Mouse (Mus musculus) midbrain, postnatal 0 days (tissue): Measurements from ENCODE around the gene 4931414P19Rik. TPM values are rescaled to one million over a fixed set of nuclear protein-coding genes. Genes with fewer than 3 reads are reported as not detected.
A peak's percentile ranks its signal among the peaks of the same experiment; 100 is the strongest.

Source experiments
- ATAC-seq: fragments of 200-750 bp; cut with Nextera tagmentation; 2 replicates; pipeline ENCODE4 v1.8.0; 2017; ENCODE audit warnings: moderate number of reproducible peaks, mild to moderate bottlenecking, moderate TSS enrichment, moderate library complexity; ENCODE audit not compliant: low FRiP score
- DNase-seq: peaks from one replicate; pipeline ENCODE4 v3.0.0-alpha.2; 2015; ENCODE audit warnings: low spot score
- H3K27ac ChIP-seq: fragments of 300-500 bp; sonication (generic); 2 replicates; pipeline ENCODE4 v1.5.1; 2014; ENCODE audit warnings: low read depth, mild to moderate bottlenecking, low read length, mixed read lengths
- H3K27me3 ChIP-seq: fragments of 300-500 bp; sonication (generic); 2 replicates; pipeline ENCODE4 v1.6.1; 2014; ENCODE audit warnings: low read length, control low read depth, mixed read lengths; ENCODE audit not compliant: insufficient read depth
- H3K36me3 ChIP-seq: fragments of 300-500 bp; sonication (generic); 2 replicates; pipeline ENCODE4 v1.6.1; 2014; ENCODE audit warnings: low read length, control low read depth, mixed read lengths; ENCODE audit not compliant: insufficient read depth
- H3K4me1 ChIP-seq: fragments of 300-500 bp; sonication (generic); 2 replicates; pipeline ENCODE4 v1.6.1; 2014; ENCODE audit warnings: mild to moderate bottlenecking, control low read depth, antibody characterized with exemption, low read length, mixed read lengths; ENCODE audit not compliant: insufficient read depth
- H3K4me2 ChIP-seq: fragments of 300-500 bp; sonication (generic); 2 replicates; pipeline ENCODE4 v1.6.1; 2014; ENCODE audit warnings: low read depth, mild to moderate bottlenecking, low read length, mixed read lengths; ENCODE audit not compliant: poor library complexity, severe bottlenecking
- H3K4me3 ChIP-seq: fragments of 300-500 bp; sonication (generic); 2 replicates; pipeline ENCODE4 v1.5.1; 2014; ENCODE audit warnings: low read depth, mild to moderate bottlenecking, low read length, moderate library complexity
- H3K9ac ChIP-seq: fragments of 300-500 bp; sonication (generic); replicated peaks from 2 replicates; pipeline ENCODE4 v1.6.1; 2014; ENCODE audit warnings: mild to moderate bottlenecking, low read length, moderate library complexity, mixed read lengths; ENCODE audit not compliant: poor library complexity, severe bottlenecking
- H3K9me3 ChIP-seq: fragments of 300-500 bp; sonication (generic); 2 replicates; pipeline ENCODE4 v1.6.1; 2016; ENCODE audit warnings: low read length, control low read depth
- CTCF ChIP-seq: IDR thresholded peaks from 2 replicates; pipeline ENCODE4 v1.5.1; 2016; ENCODE audit warnings: antibody characterized with exemption, mild to moderate bottlenecking
- WGBS: fragments of 180-500 bp; shearing (Covaris S2); extraction: QIAGEN DNeasy Blood & Tissue Kit; methylation state at CpG from one replicate; pipeline ENCODE4 v1.1.7; 2014; 5-methylcytosine and 5-hydroxymethylcytosine counted together
- polyA plus RNA-seq: library from polyadenylated mRNA; unstranded; fragments of >200 nt; fragmentation: Nextera tagmentation; extraction: Ambion mirVana; gene quantifications from 2 replicates; pipeline ENCODE4 v1.2.1, GENCODE M21; 2015
- total RNA-seq: library from RNA; depleted of rRNA; stranded (reverse); fragments of >200 nt; gene quantifications from 2 replicates; pipeline ENCODE4 v1.2.3, GENCODE M21; 2014

4931414P19Rik gene
- total and polyA plus RNA-seq, 2 experiments from 2014 or later, result 2.2 to 4.6 TPM

GRCm38 (mm10) chr14:54610648-54611047, 4.9 kb upstream of the 4931414P19Rik start:
- Histone ChIP-seq H3K27me3 (no peaks in the 10 kb centered on the region), H3K4me1 (no peaks in the 10 kb centered on the region), H3K4me3 (no peak overlapping the region), H3K9me3 (no peaks in the 10 kb centered on the region), H3K9ac (no peak overlapping the region), H3K27ac (no peak overlapping the region), H3K4me2 (no peak overlapping the region), H3K36me3 (peaks cover 11% of the 10 kb centered on the region)
- ATAC-seq, result no peak
- no peak for TF ChIP-seq CTCF
- 85% methylated on average over 6 of the region's 6 CpGs for WGBS
- DNase-seq, result no peak

DNA sequence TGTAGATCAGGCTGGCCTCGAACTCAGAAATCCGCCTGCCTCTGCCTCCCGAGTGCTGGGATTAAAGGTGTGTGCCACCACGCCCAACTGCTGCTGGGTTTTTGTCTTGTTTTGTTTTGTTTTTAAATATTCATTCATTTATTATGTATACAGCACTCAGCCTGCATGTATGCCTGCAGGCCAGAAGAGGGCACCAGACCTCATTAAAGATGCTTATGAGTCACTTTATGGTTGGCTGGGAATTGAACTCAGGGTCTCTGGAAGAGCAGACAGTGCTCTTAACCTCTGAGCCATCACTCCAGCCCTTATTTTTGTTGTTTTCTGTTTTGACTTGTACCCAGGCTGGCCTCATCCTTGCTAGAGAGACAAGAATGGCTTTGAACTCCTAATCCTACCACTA, 4.2 kb upstream of the 4931414P19Rik start:
- WGBS, result 66% methylated on average over 4 of the region's 4 CpGs
- no peak overlapping the region for H3K9ac ChIP-seq
- H3K9me3 ChIP-seq, result no peaks in the 10 kb centered on the region
- TF ChIP-seq CTCF, result peak; percentile 67
- no peak overlapping the region for H3K4me3 ChIP-seq
- no peak overlapping the region for H3K4me2 ChIP-seq
- no peaks in the 10 kb centered on the region for H3K27me3 ChIP-seq
- H3K36me3 ChIP-seq, result peaks cover 11% of the 10 kb centered on the region
- no peak overlapping the region for H3K27ac ChIP-seq
- ATAC-seq, result no peak
- peak; percentile 44 for DNase-seq
- no peaks in the 10 kb centered on the region for H3K4me1 ChIP-seq

- Histone ChIP-seq H3K4me1 (peaks cover under 1% of the 10 kb centered on the region; the same call in 1 of the 2 replicates), H3K4me3 (no peak overlapping the region), H3K9me3 (no peaks in the 10 kb centered on the region), H3K27me3 (no peaks in the 10 kb centered on the region), H3K9ac (no peak overlapping the region), H3K36me3 (peaks cover 11% of the 10 kb centered on the region), H3K4me2 (no peak overlapping the region), H3K27ac (no peak overlapping the region)
- DNase-seq (no peak), ATAC-seq (no peak)
- TF ChIP-seq CTCF, result no peak
- 81% methylated on average over 4 of the region's 4 CpGs for WGBS
These were observed 3.5 kb upstream of the 4931414P19Rik start for GRCm38 (mm10) chr14:54609245-54609644.

DNA sequence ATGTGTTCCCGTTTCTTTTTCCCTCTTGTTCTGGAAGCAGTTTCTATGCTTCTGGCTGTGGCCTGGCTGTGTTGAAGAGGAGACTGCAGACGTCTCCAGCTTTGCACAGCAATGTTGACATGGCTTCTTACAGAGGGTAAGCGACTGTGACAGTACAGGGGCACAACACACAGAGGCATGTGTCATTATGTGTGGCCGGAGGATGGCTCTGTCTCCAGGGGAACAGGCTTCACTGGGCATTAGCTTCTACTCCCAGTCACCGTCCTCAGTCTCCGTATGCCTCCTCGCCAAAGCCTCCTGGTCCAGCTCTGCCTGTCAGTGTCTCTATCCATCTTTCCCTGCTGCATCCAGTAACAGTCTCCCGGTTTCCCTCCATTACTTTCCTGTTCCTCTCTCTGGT, 1.4 kb upstream of the 4931414P19Rik start:
- DNase-seq (no peak), ATAC-seq (no peak)
- Histone ChIP-seq H3K9ac (no peak overlapping the region), H3K4me1 (peaks cover 6% of the 10 kb centered on the region; the same call in 1 of the 2 replicates), H3K36me3 (no peaks in the 10 kb centered on the region), H3K9me3 (no peaks in the 10 kb centered on the region), H3K27ac (no peak overlapping the region), H3K4me2 (no peak overlapping the region), H3K27me3 (no peaks in the 10 kb centered on the region), H3K4me3 (no peak overlapping the region)
- 42% methylated on average over 8 of the region's 8 CpGs for WGBS
- TF ChIP-seq CTCF, result no peak

DNA sequence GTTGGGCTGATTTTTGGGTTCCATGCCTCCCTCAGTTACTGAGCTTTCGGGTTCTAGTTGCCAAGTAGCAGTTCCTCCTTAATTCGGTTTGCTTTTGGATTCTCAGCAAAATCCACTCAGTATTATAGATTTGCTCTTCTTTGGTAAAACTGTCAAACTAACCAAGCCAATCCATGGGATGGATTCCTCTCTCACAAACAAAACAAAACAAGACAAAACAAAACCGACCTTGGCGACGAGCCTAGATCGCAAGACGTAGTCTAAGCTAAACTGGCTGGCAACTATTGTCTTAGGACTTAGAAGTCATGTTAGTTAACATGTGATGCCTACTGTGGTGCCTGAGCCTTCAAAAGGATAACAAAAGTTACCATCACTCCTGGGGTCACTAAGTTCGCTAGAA, 2.1 kb downstream of the 4931414P19Rik start:
- TF ChIP-seq CTCF, result no peak
- ATAC-seq (no peak), DNase-seq (no peak)
- H3K27ac ChIP-seq, result peak overlapping the region; percentile 97
- peak overlapping the region; percentile 53 for H3K4me2 ChIP-seq
- no peaks in the 10 kb centered on the region for H3K27me3 ChIP-seq
- H3K36me3 ChIP-seq, result no peaks in the 10 kb centered on the region
- no peaks in the 10 kb centered on the region for H3K9me3 ChIP-seq
- peak overlapping the region; percentile 52 for H3K4me3 ChIP-seq
- 79% methylated on average over 8 of the region's 8 CpGs for WGBS
- H3K4me1 ChIP-seq, result peaks cover 6% of the 10 kb centered on the region; the same call in 1 of the 2 replicates
- no peak overlapping the region for H3K9ac ChIP-seq

GRCm38 (mm10) chr14:54603038-54603654, 2.6 kb downstream of the 4931414P19Rik start:
- Histone ChIP-seq H3K27me3 (no peaks in the 10 kb centered on the region), H3K36me3 (no peaks in the 10 kb centered on the region), H3K27ac (peak overlapping the region; percentile 97), H3K4me1 (peaks cover 6% of the 10 kb centered on the region; the same call in 1 of the 2 replicates), H3K9ac (peak overlapping the region; percentile 81), H3K9me3 (no peaks in the 10 kb centered on the region), H3K4me2 (peak overlapping the region; percentile 53), H3K4me3 (peak overlapping the region; percentile 52)
- ATAC-seq (peak; percentile 99), DNase-seq (peak; percentile 99)
- TF ChIP-seq CTCF, result peak; percentile 29
- WGBS, result under 1% methylated on average over 46 of the region's 46 CpGs
